Mouse (Mus musculus) embryo, embryonic 11.5 days (tissue): ENCODE results near the gene Acaa1b.

Experiments used
- DNase-seq: peaks from one replicate; pipeline ENCODE4 v3.0.0-alpha.2; 2012; ENCODE audit warnings: low read depth, low spot score

Gene Acaa1b

GRCm38 (mm10) chr9:119156278-119157201 lies at the start of gene Acaa1b:
Gene Acaa1b (minus strand): TSS chr9:119157093.
- peak; percentile 70 for DNase-seq

DNA sequence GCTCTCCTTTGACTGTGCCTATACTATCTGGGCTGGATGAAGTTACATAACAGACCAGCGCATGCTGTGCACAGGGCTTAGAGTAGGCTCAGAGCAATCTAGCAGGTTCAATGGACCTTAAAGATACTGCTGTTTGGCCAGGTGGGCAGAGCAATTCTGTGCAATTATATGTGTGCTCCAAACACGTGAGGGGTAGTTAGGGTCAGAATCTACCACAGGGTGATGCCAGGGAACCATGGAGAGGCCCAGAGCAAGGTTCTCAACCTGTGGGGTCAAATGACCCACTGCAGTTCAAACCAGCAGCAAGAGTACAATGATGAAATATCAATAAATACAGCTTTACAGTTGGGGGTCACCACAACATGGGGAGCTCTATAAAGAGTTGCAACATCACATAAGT lies 49.8 kb upstream of the Acaa1b start:
- no peak for DNase-seq

DNA sequence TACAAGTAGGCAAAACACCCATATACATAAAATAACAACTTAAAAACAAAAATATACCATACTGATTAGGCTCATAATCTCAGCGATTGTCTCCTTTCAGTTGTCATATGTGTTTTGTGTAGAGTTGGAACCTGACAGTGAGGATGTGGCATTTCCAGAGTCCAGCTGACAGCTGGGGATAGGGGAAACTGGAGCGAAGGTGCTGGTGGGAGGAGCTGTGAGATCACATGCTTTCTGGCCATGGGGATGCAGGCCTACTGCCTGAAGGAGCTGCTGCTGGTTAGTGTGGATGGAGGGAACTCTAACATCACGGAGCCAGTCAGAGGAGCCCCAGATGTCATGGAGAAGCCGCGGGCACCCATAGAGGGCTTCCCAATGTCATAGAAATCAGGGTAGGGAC lies 48.9 kb upstream of the Acaa1b start:
- no peak for DNase-seq

GRCm38 (mm10) chr9:119203617-119204016 lies 46.7 kb upstream of the Acaa1b start:
- DNase-seq = no peak

GRCm38 (mm10) chr9:119201653-119202052 lies 44.8 kb upstream of the Acaa1b start:
- no peak for DNase-seq

DNA sequence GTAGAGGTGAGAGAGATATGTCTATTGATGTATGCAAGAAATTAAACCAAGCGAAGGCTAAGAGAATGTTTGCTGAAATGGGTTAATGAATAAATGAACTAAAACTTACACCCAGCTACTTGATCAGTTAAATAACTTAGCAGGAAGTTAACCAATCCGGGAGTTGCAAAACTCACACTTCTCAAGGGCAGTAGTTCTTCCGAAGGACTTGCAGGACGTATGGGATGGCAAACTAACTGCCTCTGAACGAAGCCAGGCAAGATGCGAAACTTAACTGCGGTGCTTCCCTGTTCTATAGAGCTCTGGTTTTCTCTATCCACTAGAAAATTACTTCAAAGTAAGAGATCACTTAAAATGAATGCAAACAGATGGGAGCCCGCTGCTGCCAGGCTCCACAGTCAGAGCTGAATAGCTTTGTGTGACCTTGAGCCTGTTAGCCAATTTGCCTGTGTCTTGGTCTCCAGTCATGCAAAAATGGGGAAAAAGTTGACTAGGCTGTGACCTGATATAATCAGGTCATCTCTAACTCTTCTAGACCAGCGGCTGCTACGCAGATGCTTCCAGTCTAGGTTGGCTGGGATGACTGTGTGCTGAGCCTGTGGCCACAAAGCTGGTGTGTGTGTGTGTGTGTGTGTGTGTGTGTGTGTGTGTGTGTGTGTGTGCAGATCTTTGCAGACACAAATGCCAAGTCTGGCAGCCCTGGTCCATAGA lies 42.4 kb upstream of the Acaa1b start:
- no peak for DNase-seq

DNA sequence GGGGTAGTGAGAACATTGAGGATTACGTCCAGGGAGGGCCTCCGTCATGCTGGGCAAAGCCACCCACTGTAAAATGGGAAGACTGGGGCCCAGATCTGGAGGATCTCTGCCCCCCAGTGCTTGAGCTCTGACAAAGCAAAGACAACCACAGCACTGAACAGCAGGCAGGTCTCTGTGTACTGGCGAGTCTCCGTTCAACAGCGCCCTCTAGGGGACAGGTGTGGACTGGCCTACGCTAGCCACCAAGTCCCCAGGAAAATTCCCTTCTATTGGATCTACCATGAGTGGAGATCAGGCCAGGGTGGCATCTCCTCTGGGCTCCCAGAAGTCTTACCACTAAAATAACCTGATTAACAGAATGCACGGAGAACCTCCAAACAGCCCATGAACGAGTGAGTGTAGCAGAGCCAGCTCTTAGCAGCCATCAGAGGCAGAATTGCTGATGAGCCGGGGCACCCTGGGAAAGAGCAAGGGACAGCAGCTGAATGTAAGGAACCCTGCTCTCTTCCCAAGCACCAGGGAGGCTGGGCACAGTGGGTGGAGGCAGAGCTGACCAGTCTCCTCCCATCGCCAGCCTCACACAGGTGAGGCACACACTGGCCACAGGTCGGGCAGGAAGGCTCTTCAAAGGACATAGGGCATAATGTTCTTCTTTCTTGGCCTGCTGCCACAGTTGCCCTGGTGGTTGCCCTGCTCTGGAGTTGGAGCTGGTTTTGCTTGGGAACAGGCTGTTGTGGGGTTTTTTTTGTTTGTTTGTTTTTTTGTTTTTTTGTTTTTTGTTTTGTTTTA lies 35.5 kb upstream of the Acaa1b start:
- peak; percentile 3 for DNase-seq

DNA sequence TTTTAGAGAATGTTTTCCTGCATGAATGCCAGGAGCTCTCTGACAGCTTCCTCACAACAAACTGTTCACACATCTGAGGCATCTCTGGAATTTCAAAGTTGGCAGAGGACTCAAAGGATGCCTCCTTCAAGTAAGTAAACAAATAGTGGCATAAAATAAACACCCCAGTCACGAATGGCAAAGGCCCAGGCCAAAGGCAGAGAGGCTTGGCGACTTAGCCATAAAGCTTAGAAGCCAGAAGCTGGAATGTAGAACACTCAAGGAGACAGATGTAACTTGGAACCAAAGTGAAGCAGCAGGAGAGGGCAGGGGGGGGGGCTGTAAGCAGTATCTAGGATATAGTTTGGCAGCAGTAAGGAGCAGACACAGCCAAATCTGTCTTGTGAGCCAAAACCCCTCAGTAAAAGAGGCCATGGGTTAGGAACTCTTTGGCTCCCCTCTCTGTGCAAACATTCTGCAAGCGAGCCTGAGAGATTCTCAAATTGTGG lies 24.4 kb upstream of the Acaa1b start:
- no peak for DNase-seq

- DNase-seq = no peak
These were observed 22.4 kb upstream of the Acaa1b start for GRCm38 (mm10) chr9:119179292-119179691.

GRCm38 (mm10) chr9:119167608-119168007 lies 10.7 kb upstream of the Acaa1b start:
- DNase-seq = no peak

DNA sequence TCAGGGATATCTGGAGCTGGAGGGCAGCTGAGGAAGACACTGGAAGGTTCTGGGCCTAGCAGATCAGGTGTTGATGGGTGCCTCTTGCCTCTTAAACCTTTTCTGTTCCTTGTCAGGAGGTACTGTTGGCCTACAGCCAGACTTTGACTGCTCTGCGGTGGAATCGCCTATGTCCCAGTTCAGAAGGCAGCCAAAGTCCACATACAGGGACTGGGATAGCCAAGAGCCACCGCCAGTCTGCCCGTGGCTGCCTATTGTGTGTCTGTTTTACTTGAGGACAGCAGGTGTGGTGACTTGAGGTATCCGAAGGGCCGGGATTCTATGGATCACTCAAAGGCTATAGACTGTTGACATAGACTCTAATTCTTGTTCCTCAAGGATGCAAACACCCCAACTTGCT lies 8.7 kb upstream of the Acaa1b start:
- no peak for DNase-seq

GRCm38 (mm10) chr9:119164743-119165142 lies 7.8 kb upstream of the Acaa1b start:
- DNase-seq = no peak

GRCm38 (mm10) chr9:119160689-119161088 lies 3.8 kb upstream of the Acaa1b start:
- no peak for DNase-seq

DNA sequence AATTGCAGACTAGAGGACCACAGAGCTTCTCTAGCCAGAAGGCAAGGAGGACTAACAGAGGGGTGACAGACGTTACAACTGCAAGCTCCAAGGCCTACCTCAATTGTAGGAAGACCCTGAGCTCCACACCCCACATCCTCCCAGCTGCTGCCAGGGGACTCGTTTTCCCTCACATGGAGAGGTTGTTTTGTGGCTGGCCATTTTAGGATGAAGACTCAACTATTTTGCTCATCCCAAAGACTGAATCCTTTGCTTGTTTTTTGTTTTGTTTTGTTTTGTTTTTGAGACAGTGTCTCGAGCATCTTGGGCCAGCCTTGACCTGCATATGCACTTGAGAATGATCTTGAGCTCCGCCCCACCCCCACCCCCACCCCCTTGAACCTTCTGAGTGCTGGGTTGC lies 2.0 kb upstream of the Acaa1b start, which contains the start of gene Gm47289:
Gm47289 (plus strand) TSS at position 301 of the 400 bp plus-strand sequence.
- no peak for DNase-seq

DNA sequence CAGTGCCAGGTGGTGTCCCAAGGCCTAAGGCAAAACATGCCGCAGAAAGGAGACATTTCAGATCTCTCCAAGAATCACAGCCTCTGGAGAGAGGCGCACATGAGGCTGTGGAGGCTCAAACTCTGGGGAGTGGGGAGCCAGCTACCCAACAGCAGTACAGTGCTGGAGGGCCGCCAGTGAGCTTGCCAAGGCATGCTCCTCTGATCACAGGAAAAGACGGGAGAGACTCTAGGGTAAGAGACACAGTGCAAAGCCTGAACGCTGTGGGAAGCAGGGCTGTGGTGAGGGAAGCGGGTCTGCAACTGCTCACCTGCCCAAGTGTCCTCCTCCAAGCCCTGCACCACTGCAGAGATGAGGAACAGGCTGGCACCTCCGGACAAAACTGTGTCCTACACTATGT lies 1.1 kb downstream of the Acaa1b start:
- DNase-seq = no peak

- no peak for DNase-seq
These were observed 1.5 kb downstream of the Acaa1b start for GRCm38 (mm10) chr9:119155416-119155815.

DNA sequence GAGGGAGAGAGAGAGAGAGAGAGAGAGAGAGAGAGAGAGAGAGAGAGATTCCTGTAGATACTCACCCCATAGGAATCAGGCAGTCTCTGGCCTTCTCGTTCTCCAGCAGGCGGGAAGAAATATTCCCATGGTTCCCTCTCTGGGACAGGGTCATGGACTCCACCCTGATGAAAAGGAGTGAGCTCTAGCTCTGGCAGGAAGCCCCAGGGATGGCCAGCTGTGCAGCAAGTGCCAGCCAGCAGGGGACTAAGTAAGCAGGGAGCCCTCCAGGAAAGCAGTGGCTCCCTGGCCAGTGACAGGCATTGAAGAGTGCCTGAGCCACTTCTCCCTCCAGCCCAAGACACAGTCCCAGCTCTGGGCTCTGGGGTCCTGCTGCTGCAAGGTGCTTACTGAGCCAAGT lies 5.1 kb downstream of the Acaa1b start:
- DNase-seq = no peak

DNA sequence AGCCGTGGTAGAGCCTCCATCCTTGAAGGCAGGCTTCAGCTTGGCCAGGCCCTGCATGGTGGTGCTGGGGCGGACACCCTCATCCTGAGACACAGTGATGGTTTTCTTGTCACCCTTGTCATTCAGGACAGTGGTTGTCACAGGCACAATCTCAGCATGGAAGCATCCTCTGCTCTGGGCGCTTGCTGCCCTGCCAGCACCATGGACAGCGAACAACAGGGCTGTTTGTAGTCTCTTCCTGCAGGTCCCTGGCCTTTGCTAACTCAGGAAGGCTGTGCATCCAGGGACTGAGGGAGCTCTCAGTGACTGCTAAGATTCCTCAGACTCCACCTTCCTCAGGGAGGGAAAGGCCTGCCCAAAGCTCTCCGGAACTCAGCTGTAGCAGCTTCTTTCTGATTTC lies 7.3 kb downstream of the Acaa1b start:
- DNase-seq = peak; percentile 65

DNA sequence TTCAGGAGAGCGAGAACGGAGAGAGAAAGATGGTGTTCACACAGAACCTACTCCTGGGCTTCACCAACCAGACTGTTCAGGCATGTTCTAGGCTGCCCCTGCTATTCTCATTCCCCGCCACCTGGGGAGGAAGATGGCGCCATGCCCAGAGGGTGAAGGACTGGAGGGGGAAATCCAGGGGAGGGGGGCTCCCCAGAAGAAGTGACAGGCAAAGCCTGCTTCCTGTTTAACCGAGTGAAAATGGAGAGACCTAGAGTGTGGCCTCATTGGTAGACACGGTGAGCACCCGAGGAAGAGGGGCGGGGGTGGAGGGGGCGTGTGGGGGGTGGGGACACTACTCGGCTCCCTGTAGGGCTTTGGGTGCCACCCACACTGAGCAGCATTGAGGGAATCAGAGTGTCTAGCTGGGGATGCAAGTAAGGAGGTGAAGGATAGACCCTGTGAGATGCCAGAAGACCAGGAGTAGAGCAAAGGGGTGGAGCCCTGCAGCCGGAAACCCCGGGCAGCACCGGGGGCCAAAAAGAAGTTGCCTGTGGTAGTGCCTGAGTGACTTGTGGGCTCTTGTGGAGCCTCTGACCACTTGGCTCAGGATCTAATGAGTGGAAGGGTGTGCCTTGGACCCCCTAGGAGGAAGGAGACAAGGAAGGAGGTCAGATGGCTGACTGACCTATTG lies 10.7 kb downstream of the Acaa1b start:
- DNase-seq = no peak

DNA sequence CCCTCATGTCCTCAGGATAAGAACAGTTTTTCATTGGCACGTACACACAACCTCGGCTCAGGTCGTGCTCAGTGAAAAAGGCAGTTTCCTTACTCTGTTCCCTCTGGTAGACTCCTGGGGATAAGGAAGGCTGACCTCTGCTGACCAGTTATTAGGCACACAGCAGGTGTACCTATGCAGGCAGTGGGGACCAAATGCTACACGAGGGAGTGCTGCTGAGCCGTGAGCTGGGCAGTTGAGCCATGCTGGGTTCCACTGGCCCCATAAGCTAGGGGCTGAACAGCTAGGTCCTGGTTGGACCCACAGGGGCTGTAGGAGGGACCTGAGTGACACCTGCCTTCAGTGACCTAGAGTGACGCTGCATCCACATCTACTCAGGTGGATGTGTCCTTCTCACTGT lies 11.3 kb downstream of the Acaa1b start:
- no peak for DNase-seq

GRCm38 (mm10) chr9:119145137-119145536 lies 11.8 kb downstream of the Acaa1b start:
- DNase-seq = no peak
